Mouse (Mus musculus): ENCODE measurements around the gene Srm. TPM values are rescaled to one million over a fixed set of nuclear protein-coding genes. Genes with fewer than 3 reads are reported as not detected.

Srm gene
- total RNA-seq, 2 experiments from 2014 or later = 9.6 to 26.5 TPM

DNA sequence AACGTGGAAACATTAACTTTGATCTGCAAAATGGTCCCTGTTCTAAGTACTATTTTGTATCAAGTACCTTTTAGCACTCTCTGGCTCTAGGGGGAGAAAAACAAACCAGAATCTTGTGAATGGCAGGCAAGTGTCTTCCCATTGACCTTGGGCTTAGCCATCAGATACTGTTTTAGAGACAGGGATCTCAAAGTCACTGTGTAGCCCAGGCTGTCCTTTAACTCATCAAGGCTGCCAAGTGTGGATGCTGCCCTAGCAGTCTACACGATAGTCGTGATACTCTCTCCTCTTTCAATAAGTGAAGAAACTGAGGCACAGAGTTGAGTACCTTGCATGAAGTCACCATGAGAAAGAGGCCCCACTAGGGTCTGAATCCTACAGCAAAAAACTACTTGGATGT is 35.9 kb downstream of the Srm start:
- peak; percentile 27 for ATAC-seq (replicated peaks; ENCODE audit: low FRiP score, poor library complexity, severe bottlenecking)

DNA sequence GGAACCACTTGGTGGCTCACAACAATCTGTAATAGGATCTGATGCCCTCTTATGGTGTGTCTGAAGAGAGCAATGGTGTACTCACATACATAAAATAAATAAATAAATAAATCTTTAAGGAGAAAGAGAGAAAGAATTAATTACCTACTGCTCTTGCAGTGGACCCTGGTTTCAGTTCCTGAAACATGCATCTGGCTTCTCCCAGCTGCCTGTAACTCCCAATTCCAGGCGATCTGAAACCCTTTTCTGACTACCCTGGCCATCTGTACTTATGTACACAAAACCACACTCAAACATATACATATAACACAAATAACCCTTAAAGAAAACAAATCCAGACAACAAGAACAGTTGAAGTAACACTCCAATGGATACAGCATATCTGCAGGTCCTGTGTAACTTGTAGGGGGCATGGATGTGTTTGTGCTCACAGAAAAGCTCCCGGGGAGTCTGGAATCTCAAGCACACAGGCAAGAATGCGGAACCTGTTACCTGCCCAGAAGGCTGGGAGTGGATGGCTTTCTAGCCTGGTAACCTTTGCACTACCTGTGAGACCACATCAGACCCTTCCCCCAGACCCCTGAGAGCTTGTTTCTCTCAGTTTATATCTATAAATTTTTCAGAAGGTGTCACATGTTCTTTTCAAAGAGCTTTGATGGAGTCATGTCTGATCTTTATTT is 40.9 kb downstream of the Srm start:
- no peak for ATAC-seq (replicated peaks; ENCODE audit: low FRiP score, poor library complexity, severe bottlenecking)

GRCm38 (mm10) chr4:148633395-148634061 is 42.2 kb downstream of the Srm start:
- no peak; the same call in 1 of the 2 replicates for ATAC-seq (replicated peaks; ENCODE audit: low FRiP score, poor library complexity, severe bottlenecking)

- no peak for ATAC-seq (replicated peaks; ENCODE audit: low FRiP score, poor library complexity, severe bottlenecking)
Observed at GRCm38 (mm10) chr4:148635309-148635708, 44.0 kb downstream of the Srm start.

DNA sequence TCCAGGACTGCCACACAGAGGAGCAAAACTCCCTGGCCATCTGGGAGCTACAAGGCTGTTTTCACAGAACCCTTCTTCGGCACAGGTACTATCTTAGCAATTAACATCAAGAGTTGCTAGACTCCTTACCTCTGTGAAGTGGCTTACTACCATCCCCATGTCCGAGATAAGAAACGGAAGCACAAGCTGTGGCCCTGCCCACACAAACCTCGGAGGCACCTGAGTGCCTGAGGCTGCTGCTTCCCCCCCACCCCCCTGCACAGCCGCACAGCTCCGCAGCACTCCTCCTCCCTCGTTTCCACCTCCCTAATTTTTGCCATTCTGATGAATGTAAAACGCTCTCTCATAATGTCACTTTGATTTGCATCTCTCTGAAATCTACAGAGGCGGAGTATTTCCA is 47.0 kb downstream of the Srm start:
- ATAC-seq (replicated peaks; ENCODE audit: low FRiP score, poor library complexity, severe bottlenecking) = no peak

DNA sequence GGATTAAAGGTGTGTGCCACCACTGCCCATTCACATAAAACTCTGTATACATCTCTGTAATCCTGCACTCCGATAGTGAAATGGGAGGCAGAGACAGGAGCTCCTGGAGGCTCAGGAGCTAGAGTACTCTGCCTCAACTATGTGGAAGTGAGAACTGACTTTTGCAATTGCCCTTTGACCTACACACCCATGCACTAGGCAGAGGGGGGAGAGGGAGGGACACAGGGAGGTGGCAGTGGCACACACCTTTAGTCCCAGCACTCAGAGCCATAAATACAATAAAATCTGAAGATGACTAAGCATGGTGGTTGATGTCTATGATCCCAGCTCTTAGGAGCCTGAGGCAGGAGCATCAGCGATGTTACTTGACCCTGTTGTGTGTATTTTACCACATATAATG is 48.2 kb downstream of the Srm start:
- ATAC-seq (replicated peaks; ENCODE audit: low FRiP score, poor library complexity, severe bottlenecking) = no peak

DNA sequence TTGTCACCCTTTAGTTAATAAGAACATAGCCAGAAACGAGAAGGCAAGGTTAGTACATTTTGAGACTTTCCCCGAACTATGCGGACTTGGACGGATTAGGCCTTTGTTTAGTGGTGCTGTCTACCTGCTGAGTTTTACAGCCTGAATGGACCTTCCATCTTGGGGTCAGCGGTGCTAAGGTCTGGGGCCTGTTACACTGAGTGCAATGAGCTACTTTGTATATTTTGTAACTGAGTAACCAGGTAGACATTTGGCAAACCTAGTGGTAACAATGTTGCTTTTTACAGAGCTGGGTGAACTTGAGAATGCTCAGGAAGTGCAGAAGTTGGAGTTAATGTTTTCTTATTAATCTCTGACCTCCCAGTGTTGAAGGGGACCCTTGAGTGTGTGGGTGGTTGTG is 49.8 kb downstream of the Srm start:
- no peak for ATAC-seq (replicated peaks; ENCODE audit: low FRiP score, poor library complexity, severe bottlenecking)

DNA sequence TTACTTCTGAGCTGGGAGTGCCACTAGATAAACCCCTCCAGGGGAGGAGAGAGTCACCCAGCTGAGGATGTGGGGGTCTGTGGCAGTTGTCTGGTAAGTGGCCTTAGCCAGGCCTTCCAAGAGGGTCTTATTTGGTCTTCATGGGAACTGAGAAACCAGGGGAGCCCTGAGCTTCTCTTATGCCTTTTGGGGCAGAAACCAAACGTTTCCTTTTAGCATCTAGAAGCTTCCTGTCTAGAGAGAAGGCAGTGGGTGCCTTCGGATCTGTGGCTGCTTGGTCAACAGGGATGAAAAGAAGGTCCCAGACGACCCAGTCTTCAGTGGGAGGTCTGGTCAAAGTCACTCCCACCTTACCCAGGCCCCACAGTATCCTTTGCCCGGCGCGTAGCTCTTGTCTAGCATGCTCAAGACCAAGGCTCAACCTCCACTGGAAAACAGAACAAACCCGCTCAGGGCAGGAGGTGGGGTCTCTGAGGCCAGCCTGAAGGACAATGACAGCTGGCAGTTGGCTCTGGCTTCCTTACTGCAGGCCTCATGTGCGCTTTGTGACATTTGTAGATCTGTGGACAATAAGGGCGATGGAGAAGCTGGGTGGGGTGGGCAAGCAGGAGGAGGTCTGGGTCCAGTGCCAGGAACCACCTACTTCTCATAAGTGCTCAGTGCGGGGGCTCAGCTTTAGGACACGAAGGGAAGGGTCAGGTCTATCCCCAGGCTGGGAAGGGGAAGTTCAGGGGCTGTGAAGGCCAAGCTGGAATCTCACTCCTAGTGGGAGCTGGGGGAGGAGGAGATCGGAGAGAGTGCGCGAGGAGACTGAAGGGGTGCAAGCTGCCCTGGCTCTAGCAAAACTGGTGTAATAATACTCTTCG is 52.2 kb downstream of the Srm start, which contains the start of gene Gm572:
Gm572 (plus strand) TSS at position 27 of the 866 bp plus-strand sequence.
- peak; percentile 50; the same call in 1 of the 2 replicates for ATAC-seq (replicated peaks; ENCODE audit: low FRiP score, poor library complexity, severe bottlenecking)

GRCm38 (mm10) chr4:148644157-148644511 is 52.8 kb downstream of the Srm start:
- peak; percentile 85 for ATAC-seq (replicated peaks; ENCODE audit: low FRiP score, poor library complexity, severe bottlenecking)

Other genes with a start within 250 kb of the Srm start
- gene Ubiad1, start 146.7 kb upstream of the Srm start, total RNA-seq (2015; ENCODE audit: low replicate concordance) = 0.77 and 2.3 TPM in 2 replicates
- 1.3 and 4.9 TPM in 2 replicates for gene Ubiad1, start 146.7 kb upstream of the Srm start, total RNA-seq (2017; ENCODE audit: low replicate concordance)
- gene Mtor, start 142.9 kb upstream of the Srm start, total RNA-seq (2015; ENCODE audit: low replicate concordance) = 4.6 and 5.4 TPM in 2 replicates
- gene Mtor, start 142.9 kb upstream of the Srm start, total RNA-seq (2017; ENCODE audit: low replicate concordance) = 5.2 and 7.8 TPM in 2 replicates
- 0.58 TPM in 1 of 2 replicates, not detected in the other for gene Angptl7, start 91.0 kb upstream of the Srm start, total RNA-seq (2015; ENCODE audit: low replicate concordance)
- not detected in 2 replicates for gene Angptl7, start 91.0 kb upstream of the Srm start, total RNA-seq (2017; ENCODE audit: low replicate concordance)
- 9.4 and 17.3 TPM in 2 replicates for gene Exosc10, start 33.1 kb upstream of the Srm start, total RNA-seq (2015; ENCODE audit: low replicate concordance)
- gene Exosc10, start 33.1 kb upstream of the Srm start, total RNA-seq (2017; ENCODE audit: low replicate concordance) = 11.2 and 16.9 TPM in 2 replicates
- gene Masp2, start 11.1 kb downstream of the Srm start, total RNA-seq (2015; ENCODE audit: low replicate concordance) = not detected in 2 replicates
- 0.28 TPM in 1 of 2 replicates, not detected in the other for gene Masp2, start 11.1 kb downstream of the Srm start, total RNA-seq (2017; ENCODE audit: low replicate concordance)
- 83.6 and 89.4 TPM in 2 replicates for gene Tardbp, start 35.5 kb downstream of the Srm start, total RNA-seq (2015; ENCODE audit: low replicate concordance)
- gene Tardbp, start 35.5 kb downstream of the Srm start, total RNA-seq (2017; ENCODE audit: low replicate concordance) = 112 and 199 TPM in 2 replicates
- not detected in 2 replicates for gene Gm572, start 51.8 kb downstream of the Srm start, total RNA-seq (2015; ENCODE audit: low replicate concordance)
- gene Gm572, start 51.8 kb downstream of the Srm start, total RNA-seq (2017; ENCODE audit: low replicate concordance) = not detected in 2 replicates
- gene Casz1, start 212.9 kb downstream of the Srm start, total RNA-seq (2015; ENCODE audit: low replicate concordance) = 1.5 and 2.5 TPM in 2 replicates
- 1.2 and 1.5 TPM in 2 replicates for gene Casz1, start 212.9 kb downstream of the Srm start, total RNA-seq (2017; ENCODE audit: low replicate concordance)